Mouse (Mus musculus): ENCODE results near the gene Syngr4. TPM values are rescaled to one million over a fixed set of nuclear protein-coding genes. Genes with fewer than 3 reads are reported as not detected.
"Not testable (repeated sequence)": the region's sequence is repeated elsewhere in the genome, so short reads cannot be mapped to it uniquely, and the experiment has no call there.

Gene Syngr4
- total RNA-seq, 4 experiments from 2014 or later: 0.98 TPM; not detected in 3

GRCm38 (mm10) chr7:45916056-45917003 lies 19.8 kb upstream of the Syngr4 start:
- peak in 1 of 2 experiments; percentile 86 for DNase-seq (ENCODE audit: low spot score in 2 of 2)

- DNase-seq (ENCODE audit: low spot score in 2 of 2): no peak
Measured at GRCm38 (mm10) chr7:45915011-45915410, 18.5 kb upstream of the Syngr4 start.

- DNase-seq (ENCODE audit: low spot score in 2 of 2): no peak
Measured at GRCm38 (mm10) chr7:45914067-45914466, 17.6 kb upstream of the Syngr4 start.

- DNase-seq (ENCODE audit: low spot score in 2 of 2): no peak
Measured at GRCm38 (mm10) chr7:45909145-45909544, 12.6 kb upstream of the Syngr4 start.

GRCm38 (mm10) chr7:45908384-45908783 lies 11.9 kb upstream of the Syngr4 start:
- DNase-seq (ENCODE audit: low spot score in 2 of 2): no peak

- no peak for DNase-seq (ENCODE audit: low spot score in 2 of 2)
Measured at GRCm38 (mm10) chr7:45906622-45907021, 10.1 kb upstream of the Syngr4 start.

- no peak for DNase-seq (ENCODE audit: low spot score in 2 of 2)
Measured at GRCm38 (mm10) chr7:45902481-45903002, 6.0 kb upstream of the Syngr4 start.

- DNase-seq (ENCODE audit: low spot score in 2 of 2): no peak
Measured at GRCm38 (mm10) chr7:45901562-45901961, 5.0 kb upstream of the Syngr4 start.

GRCm38 (mm10) chr7:45898125-45898524 lies 1.6 kb upstream of the Syngr4 start:
- not testable (repeated sequence) for DNase-seq (ENCODE audit: low spot score in 2 of 2)

- DNase-seq (ENCODE audit: low spot score in 2 of 2): peak in 1 of 2 experiments; percentile 43
Measured at GRCm38 (mm10) chr7:45897258-45897757, 794 bp upstream of the Syngr4 start.

GRCm38 (mm10) chr7:45895931-45896516 lies 490 bp downstream of the Syngr4 start:
- DNase-seq (ENCODE audit: low spot score in 2 of 2): no peak

GRCm38 (mm10) chr7:45892651-45893050 lies 3.9 kb downstream of the Syngr4 start:
- DNase-seq (ENCODE audit: low spot score in 2 of 2): no peak

GRCm38 (mm10) chr7:45887246-45887645 lies 9.3 kb downstream of the Syngr4 start:
- no peak for DNase-seq (ENCODE audit: low spot score in 2 of 2)

GRCm38 (mm10) chr7:45881011-45881410 lies 15.5 kb downstream of the Syngr4 start:
- no peak for DNase-seq (ENCODE audit: low spot score in 2 of 2)

- DNase-seq (ENCODE audit: low spot score in 2 of 2): no peak
Measured at GRCm38 (mm10) chr7:45880531-45880930, 16.0 kb downstream of the Syngr4 start.

GRCm38 (mm10) chr7:45878278-45878677 lies 18.2 kb downstream of the Syngr4 start, which contains the start of gene Grin2d:
Grin2d (minus strand) TSS chr7:45878378.
- not testable (repeated sequence) for DNase-seq (ENCODE audit: low spot score in 2 of 2)

GRCm38 (mm10) chr7:45876895-45877294 lies 19.6 kb downstream of the Syngr4 start:
- no peak for DNase-seq (ENCODE audit: low spot score in 2 of 2)

- DNase-seq (ENCODE audit: low spot score in 2 of 2): peak in 1 of 2 experiments; percentile 49
Measured at GRCm38 (mm10) chr7:45873061-45873947, 23.2 kb downstream of the Syngr4 start.

GRCm38 (mm10) chr7:45872624-45873023 lies 23.9 kb downstream of the Syngr4 start, which contains the start of gene Kdelr1:
Kdelr1 (plus strand) TSS chr7:45872772.
- peak; percentile 75 to 86 for DNase-seq (ENCODE audit: low spot score in 2 of 2)

- DNase-seq (ENCODE audit: low spot score in 2 of 2): no peak
Measured at GRCm38 (mm10) chr7:45870282-45871058, 26.0 kb downstream of the Syngr4 start.
